Mouse (Mus musculus) kidney, adult 9 months (tissue): Measurements from ENCODE around the gene Slc13a3.

ENCODE experiments used
- DNase-seq: peaks from one replicate; pipeline ENCODE4 v3.0.0; 2022

Slc13a3 gene

GRCm38 (mm10) chr2:165360861-165361260, 112.2 kb downstream of the Slc13a3 start:
- DNase-seq, result peak; percentile 66
